Mouse (Mus musculus) v-Abl transformed pro-B cells (cell line): ENCODE results near the gene Rab5c.

Experiments
- in situ Hi-C, 2 experiments: fragments of 400-800 bp; cut with MboI; formaldehyde crosslinking; loops; one replicate each; pipeline ENCODE4 v1.15.1; 2025; ENCODE audit not compliant: unreplicated experiment in 2 of 2

Rab5c gene

GRCm38 (mm10) chr11:100738066-100738604, at the start of gene Rab5c:
TSS of gene Rab5c (minus strand) at chr11:100738215.
- in situ Hi-C loops, result no loop called here

- in situ Hi-C loops, result no loop called here
These were observed 47.8 kb upstream of the Rab5c start for GRCm38 (mm10) chr11:100785774-100786173.

- in situ Hi-C loops, result no loop called here
These were observed 46.3 kb upstream of the Rab5c start for GRCm38 (mm10) chr11:100784286-100784685.

GRCm38 (mm10) chr11:100782568-100782967, 44.6 kb upstream of the Rab5c start:
- in situ Hi-C loops, result no loop called here

- in situ Hi-C loops, result no loop called here
These were observed 43.9 kb upstream of the Rab5c start for GRCm38 (mm10) chr11:100781763-100782475.

GRCm38 (mm10) chr11:100780247-100780646, 42.2 kb upstream of the Rab5c start:
- in situ Hi-C loops, result no loop called here

- in situ Hi-C loops, result no loop called here
These were observed 40.1 kb upstream of the Rab5c start for GRCm38 (mm10) chr11:100778069-100778468.

- in situ Hi-C loops, result no loop called here
These were observed 37.9 kb upstream of the Rab5c start for GRCm38 (mm10) chr11:100775921-100776320.

GRCm38 (mm10) chr11:100774261-100774660, 36.2 kb upstream of the Rab5c start:
- in situ Hi-C loops, result loop anchor here in 1 of 2 experiments (25.0 kb wide), 1 partner anchor 88 kb away; the partner anchor contains the start of genes Stat5a and Stat5b

GRCm38 (mm10) chr11:100770646-100771408, 32.8 kb upstream of the Rab5c start, which contains the start of gene Ghdc:
TSS of gene Ghdc (minus strand) at chr11:100770957.
- in situ Hi-C loops, result loop anchor here in 1 of 2 experiments (25.0 kb wide), 1 partner anchor 91 kb away; the partner anchor contains the start of genes Stat5a and Stat5b

GRCm38 (mm10) chr11:100769980-100770379, 32.0 kb upstream of the Rab5c start:
- in situ Hi-C loops, result loop anchor here in 1 of 2 experiments (25.0 kb wide), 1 partner anchor 92 kb away; the partner anchor contains the start of genes Stat5a and Stat5b

- in situ Hi-C loops, result loop anchor here in 1 of 2 experiments (25.0 kb wide), 1 partner anchor 94 kb away; the partner anchor contains the start of genes Stat5a and Stat5b
These were observed 29.9 kb upstream of the Rab5c start for GRCm38 (mm10) chr11:100767871-100768270.

- in situ Hi-C loops, result loop anchor here in 1 of 2 experiments (25.0 kb wide), 1 partner anchor 96 kb away; the partner anchor contains the start of genes Stat5a and Stat5b
These were observed 28.7 kb upstream of the Rab5c start for GRCm38 (mm10) chr11:100766726-100767125.

GRCm38 (mm10) chr11:100762831-100763230, 24.8 kb upstream of the Rab5c start, which contains the start of gene Hcrt:
TSS of gene Hcrt (minus strand) at chr11:100762931.
- in situ Hi-C loops, result loop anchor here in 1 of 2 experiments (5.0 to 25.0 kb wide), 2 partner anchors 46 to 99 kb away; partner anchors contain the start of genes Stat5a and Stat5b

GRCm38 (mm10) chr11:100761547-100762045, 23.6 kb upstream of the Rab5c start:
- in situ Hi-C loops, result loop anchor here in 1 of 2 experiments (5.0 to 25.0 kb wide), 2 partner anchors 44 to 101 kb away; partner anchors contain the start of genes Stat5a and Stat5b

GRCm38 (mm10) chr11:100759611-100760233, 21.7 kb upstream of the Rab5c start, which contains the start of gene Kcnh4:
TSS of gene Kcnh4 (minus strand) at chr11:100759942.
- in situ Hi-C loops, result loop anchor here in 1 of 2 experiments (5.0 to 25.0 kb wide), 2 partner anchors 42 to 103 kb away; partner anchors contain the start of genes Stat5a and Stat5b

GRCm38 (mm10) chr11:100758707-100759610, 20.9 kb upstream of the Rab5c start:
- in situ Hi-C loops, result loop anchor here in 1 of 2 experiments (25.0 kb wide), 1 partner anchor 103 kb away; the partner anchor contains the start of genes Stat5a and Stat5b

GRCm38 (mm10) chr11:100757566-100757965, 19.6 kb upstream of the Rab5c start:
- in situ Hi-C loops, result loop anchor here in 1 of 2 experiments (25.0 kb wide), 1 partner anchor 105 kb away; the partner anchor contains the start of genes Stat5a and Stat5b
